Mouse (Mus musculus): ENCODE results near the gene Tctex1d1. TPM values are rescaled to one million over a fixed set of nuclear protein-coding genes. Genes with fewer than 3 reads are reported as not detected.

The Tctex1d1 gene
- total RNA-seq (2023) = not detected

GRCm38 (mm10) chr4:102978440-102978839, at the start of gene Tctex1d1:
Gene Tctex1d1, plus strand, starts transcription at chr4:102978606.

DNA sequence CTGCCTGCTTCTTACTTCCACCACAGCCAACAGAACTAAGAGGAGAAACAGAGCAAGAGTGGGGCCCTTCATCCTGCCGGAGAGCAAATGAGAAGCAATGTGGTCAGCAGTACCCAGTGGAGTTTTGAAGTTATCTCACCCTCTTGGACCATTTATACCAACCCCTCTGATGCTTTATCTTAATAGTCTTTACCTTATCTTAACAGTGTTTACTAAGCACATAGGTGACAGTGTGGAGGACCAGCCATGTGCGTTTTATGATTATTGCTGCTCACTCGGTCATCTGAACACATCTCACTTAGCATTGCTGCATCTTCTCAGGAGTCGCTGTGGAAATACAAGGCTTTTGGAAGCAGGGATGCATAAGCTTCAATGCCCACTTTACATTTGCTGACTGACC, 48.2 kb downstream of the Tctex1d1 start, which contains the start of gene Insl5:
TSS of gene Insl5 (minus strand) at position 222 of the 400 bp plus-strand sequence.

Other genes starting within 250 kb of the Tctex1d1 start
- gene Sgip1, start 237.3 kb upstream of the Tctex1d1 start, total RNA-seq (2023) = under 1 TPM in 1 of 2 experiments, not detected in 1; 0.23 TPM
- gene Insl5, start 48.2 kb downstream of the Tctex1d1 start, total RNA-seq (2023) = not detected
- gene Mier1, start 135.8 kb downstream of the Tctex1d1 start, total RNA-seq (2023) = 100 to 1,000 TPM; 111 to 114 TPM
- 1 to 10 TPM; 8.1 to 8.2 TPM for gene Wdr78, start 135.9 kb downstream of the Tctex1d1 start, total RNA-seq (2023)
- 10 to 100 TPM; 13.4 to 16.0 TPM for gene Slc35d1, start 236.6 kb downstream of the Tctex1d1 start, total RNA-seq (2023)

Data from B cell, adult 67 days (primary cell).